Mouse (Mus musculus) lung, postnatal 0 days (tissue): ENCODE results near the gene Prss50.

Experiments used
- CTCF ChIP-seq: IDR thresholded peaks from 2 replicates; pipeline ENCODE4 v1.5.1; 2016; ENCODE audit warnings: antibody characterized with exemption, mild to moderate bottlenecking
- EP300 ChIP-seq: IDR thresholded peaks from 2 replicates; pipeline ENCODE4 v1.6.1; 2016; ENCODE audit warnings: antibody characterized with exemption, mild to moderate bottlenecking, control low read depth

DNA sequence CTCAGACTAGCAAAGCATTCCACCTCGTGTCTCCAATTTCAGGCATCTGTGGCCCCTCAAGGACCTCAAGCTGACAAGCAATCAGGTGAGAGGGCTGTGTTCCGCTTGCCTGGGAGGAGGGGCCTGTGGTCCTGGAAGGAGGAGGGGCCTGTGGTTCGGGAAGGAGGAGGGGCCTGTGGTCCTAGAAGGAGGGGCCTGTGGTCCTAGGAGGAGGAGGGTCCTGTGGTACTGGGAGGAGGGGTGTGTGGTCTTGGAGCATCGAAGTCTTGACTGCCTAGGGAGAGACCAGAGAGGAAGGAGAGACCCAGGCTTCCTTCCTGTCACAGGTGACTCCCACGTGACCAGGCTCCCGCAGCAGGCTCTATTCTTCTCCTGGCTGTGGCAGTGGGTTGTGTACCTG, 38.8 kb downstream of the Prss50 start:
- TF ChIP-seq CTCF (no peak), EP300 (no peak)
